Mouse (Mus musculus) forebrain, embryonic 14.5 days (tissue): Measurements from ENCODE around the gene Bcan. TPM values are rescaled to one million over a fixed set of nuclear protein-coding genes. Genes with fewer than 3 reads are reported as not detected.

Experiments
- ATAC-seq: fragments of 200-750 bp; cut with Nextera tagmentation; 2 replicates; pipeline ENCODE4 v1.8.0; 2017; ENCODE audit warnings: mild to moderate bottlenecking, moderate library complexity
- DNase-seq: peaks from one replicate; pipeline ENCODE4 v3.0.0-alpha.2; 2015; ENCODE audit warnings: low spot score
- H3K27ac ChIP-seq: fragments of 300-500 bp; sonication (generic); 2 replicates; pipeline ENCODE4 v1.5.1; 2014; ENCODE audit warnings: low read depth, mild to moderate bottlenecking, control low read depth, low read length, moderate library complexity
- H3K27me3 ChIP-seq: fragments of 300-500 bp; sonication (generic); replicated peaks from 2 replicates; pipeline ENCODE4 v1.6.1; 2014; ENCODE audit warnings: low read length, control low read depth, mixed read lengths; ENCODE audit not compliant: control insufficient read depth, insufficient read depth
- H3K36me3 ChIP-seq: fragments of 300-500 bp; sonication (generic); 2 replicates; pipeline ENCODE4 v1.6.1; 2014; ENCODE audit warnings: low read length, control low read depth; ENCODE audit not compliant: control insufficient read depth, insufficient read depth
- H3K4me1 ChIP-seq: fragments of 300-500 bp; sonication (generic); 2 replicates; pipeline ENCODE4 v1.6.1; 2014; ENCODE audit warnings: antibody characterized with exemption, low read length, control low read depth; ENCODE audit not compliant: control insufficient read depth, insufficient read depth
- H3K4me2 ChIP-seq: fragments of 300-500 bp; sonication (generic); 2 replicates; pipeline ENCODE4 v1.6.1; 2014; ENCODE audit warnings: mild to moderate bottlenecking, control low read depth, low read length
- H3K4me3 ChIP-seq: fragments of 300-500 bp; sonication (generic); 2 replicates; pipeline ENCODE4 v1.5.1; 2014; ENCODE audit warnings: low read depth, low read length, control low read depth
- H3K9ac ChIP-seq: fragments of 300-500 bp; sonication (generic); 2 replicates; pipeline ENCODE4 v1.6.1; 2014; ENCODE audit warnings: mild to moderate bottlenecking, low read length, control low read depth, moderate library complexity
- H3K9me3 ChIP-seq: fragments of 300-500 bp; sonication (generic); replicated peaks from 2 replicates; pipeline ENCODE4 v1.6.1; 2016; ENCODE audit warnings: low read length, control low read depth, mixed read lengths; ENCODE audit not compliant: control insufficient read depth
- WGBS: fragments of 180-500 bp; shearing (Covaris S2); extraction: QIAGEN DNeasy Blood & Tissue Kit; methylation state at CpG from one replicate; pipeline ENCODE4 v1.1.7; 2014; 5-methylcytosine and 5-hydroxymethylcytosine counted together
- polyA plus RNA-seq: library from polyadenylated mRNA; unstranded; fragments of >200 nt; fragmentation: Nextera tagmentation; extraction: Ambion mirVana; gene quantifications from 2 replicates; pipeline ENCODE4 v1.2.1, GENCODE M21; 2014

Gene Bcan
- polyA plus RNA-seq, 1 experiment from 2014 or later, result 13.5 TPM

- Histone ChIP-seq H3K4me2 (0 out of 2 replicates have a peak overlapping the region, but pooled peaks have one; percentile 73), H3K27ac (peak overlapping the region; percentile 15; the same call in 1 of the 2 replicates)
Observed at GRCm38 (mm10) chr3:87985505-87986320, 14.3 kb downstream of the Bcan start.

GRCm38 (mm10) chr3:87984094-87984493 lies 15.9 kb downstream of the Bcan start:
- 46% methylated on average over 3 of the region's 3 CpGs for WGBS
- Histone ChIP-seq H3K4me1 (peaks cover 49% of the 10 kb centered on the region), H3K36me3 (peaks cover 5% of the 10 kb centered on the region; the same call in 1 of the 2 replicates), H3K9me3 (no peaks in the 10 kb centered on the region), H3K4me3 (no peak overlapping the region), H3K4me2 (no peak overlapping the region), H3K27ac (no peak overlapping the region; the same call in 1 of the 2 replicates), H3K27me3 (no peaks in the 10 kb centered on the region), H3K9ac (no peak overlapping the region)
- no peak for DNase-seq
- ATAC-seq, result no peak

More at GRCm38 (mm10) chr3:87985505-87986320, 14.3 kb downstream of the Bcan start:
- no peaks in the 10 kb centered on the region for H3K27me3 ChIP-seq
- 21% methylated on average over 12 of the region's 12 CpGs for WGBS
- H3K4me3 ChIP-seq, result no peak overlapping the region
- peak overlapping the region; percentile 21; the same call in 1 of the 2 replicates for H3K9ac ChIP-seq
- H3K4me1 ChIP-seq, result peaks cover 49% of the 10 kb centered on the region
- peak; percentile 58 for DNase-seq
- no peaks in the 10 kb centered on the region for H3K9me3 ChIP-seq
- no peaks in the 10 kb centered on the region for H3K36me3 ChIP-seq
- no peak for ATAC-seq

GRCm38 (mm10) chr3:87983627-87984026 lies 16.4 kb downstream of the Bcan start:
- no peak overlapping the region; the same call in 1 of the 2 replicates for H3K9ac ChIP-seq
- no peaks in the 10 kb centered on the region for H3K27me3 ChIP-seq
- ATAC-seq (no peak), DNase-seq (no peak)
- 67% methylated on average over 6 of the region's 6 CpGs for WGBS
- H3K9me3 ChIP-seq, result no peaks in the 10 kb centered on the region
- H3K4me1 ChIP-seq, result peaks cover 49% of the 10 kb centered on the region
- H3K36me3 ChIP-seq, result peaks cover 9% of the 10 kb centered on the region; the same call in 1 of the 2 replicates
- no peak overlapping the region for H3K4me3 ChIP-seq
- peak overlapping the region; percentile 53; the same call in 1 of the 2 replicates for H3K27ac ChIP-seq
- peak overlapping the region; percentile 35; the same call in 1 of the 2 replicates for H3K4me2 ChIP-seq

GRCm38 (mm10) chr3:87982836-87983601 lies 17.0 kb downstream of the Bcan start:
- peak; percentile 6; the same call in 1 of the 2 replicates for ATAC-seq
- no peak for DNase-seq
- Histone ChIP-seq H3K36me3 (peaks cover 15% of the 10 kb centered on the region; the same call in 1 of the 2 replicates), H3K27ac (peak overlapping the region; percentile 53), H3K4me3 (no peak overlapping the region), H3K4me1 (peaks cover 46% of the 10 kb centered on the region), H3K9me3 (no peaks in the 10 kb centered on the region), H3K4me2 (peak overlapping the region; percentile 35), H3K27me3 (no peaks in the 10 kb centered on the region), H3K9ac (peak overlapping the region; percentile 43)
- WGBS, result 5% methylated on average over 13 of the region's 13 CpGs

GRCm38 (mm10) chr3:87981894-87982835 lies 17.9 kb downstream of the Bcan start:
- H3K36me3 ChIP-seq, result peaks cover 21% of the 10 kb centered on the region
- DNase-seq, result no peak
- no peak for ATAC-seq
- H3K27me3 ChIP-seq, result no peaks in the 10 kb centered on the region
- peaks cover 43% of the 10 kb centered on the region for H3K4me1 ChIP-seq
- WGBS, result 31% methylated on average over 12 of the region's 12 CpGs
- H3K27ac ChIP-seq, result peak overlapping the region; percentile 53
- peak overlapping the region; percentile 43; the same call in 1 of the 2 replicates for H3K9ac ChIP-seq
- no peaks in the 10 kb centered on the region for H3K9me3 ChIP-seq
- H3K4me3 ChIP-seq, result no peak overlapping the region
- no peak overlapping the region for H3K4me2 ChIP-seq

- WGBS, result 82% methylated on average over 6 of the region's 6 CpGs
Observed at GRCm38 (mm10) chr3:87981214-87981760, 18.7 kb downstream of the Bcan start.

GRCm38 (mm10) chr3:87980728-87981127 lies 19.3 kb downstream of the Bcan start:
- Histone ChIP-seq H3K27me3 (no peaks in the 10 kb centered on the region), H3K27ac (no peak overlapping the region), H3K4me2 (no peak overlapping the region), H3K4me1 (peaks cover 32% of the 10 kb centered on the region), H3K9ac (no peak overlapping the region), H3K4me3 (no peak overlapping the region), H3K36me3 (peaks cover 34% of the 10 kb centered on the region), H3K9me3 (no peaks in the 10 kb centered on the region)
- WGBS, result 63% methylated on average over 5 of the region's 5 CpGs
- no peak for DNase-seq
- ATAC-seq, result no peak

More at GRCm38 (mm10) chr3:87981214-87981760, 18.7 kb downstream of the Bcan start:
- Histone ChIP-seq H3K4me3 (no peak overlapping the region), H3K27me3 (no peaks in the 10 kb centered on the region), H3K9me3 (no peaks in the 10 kb centered on the region), H3K36me3 (peaks cover 28% of the 10 kb centered on the region), H3K27ac (no peak overlapping the region), H3K9ac (no peak overlapping the region), H3K4me1 (peaks cover 36% of the 10 kb centered on the region), H3K4me2 (no peak overlapping the region)
- DNase-seq, result no peak
- ATAC-seq, result no peak

GRCm38 (mm10) chr3:87980085-87980484 lies 19.9 kb downstream of the Bcan start:
- Histone ChIP-seq H3K4me3 (no peak overlapping the region), H3K27ac (no peak overlapping the region), H3K4me2 (no peak overlapping the region), H3K9me3 (no peaks in the 10 kb centered on the region), H3K4me1 (peaks cover 25% of the 10 kb centered on the region), H3K27me3 (no peaks in the 10 kb centered on the region), H3K36me3 (peaks cover 40% of the 10 kb centered on the region), H3K9ac (no peak overlapping the region)
- WGBS, result 52% methylated on average over 3 of the region's 3 CpGs
- no peak for DNase-seq
- no peak for ATAC-seq
